Mouse (Mus musculus) stomach, embryonic 14.5 days (tissue): ENCODE results near the gene Aamp. TPM values are rescaled to one million over a fixed set of nuclear protein-coding genes. Genes with fewer than 3 reads are reported as not detected.

Experiments
- ATAC-seq: fragments of 200-750 bp; cut with Nextera tagmentation; 2 replicates; pipeline ENCODE4 v1.8.0; 2017; ENCODE audit warnings: low read depth, moderate TSS enrichment; ENCODE audit not compliant: insufficient number of reproducible peaks, insufficient read depth, low FRiP score
- H3K27ac ChIP-seq: fragments of 300-500 bp; sonication (generic); 2 replicates; pipeline ENCODE4 v1.5.1; 2014; ENCODE audit warnings: mild to moderate bottlenecking, low read length, moderate library complexity, mixed read lengths
- H3K27me3 ChIP-seq: fragments of 300-500 bp; sonication (generic); 2 replicates; pipeline ENCODE4 v1.6.1; 2014; ENCODE audit warnings: low read length, control low read depth, mixed read lengths; ENCODE audit not compliant: control insufficient read depth, insufficient read depth
- H3K36me3 ChIP-seq: fragments of 300-500 bp; sonication (generic); 2 replicates; pipeline ENCODE4 v1.6.1; 2014; ENCODE audit warnings: mild to moderate bottlenecking, control low read depth, low read length, moderate library complexity, mixed read lengths; ENCODE audit not compliant: control insufficient read depth, insufficient read depth
- H3K4me1 ChIP-seq: fragments of 300-500 bp; sonication (generic); 2 replicates; pipeline ENCODE4 v1.6.1; 2014; ENCODE audit warnings: low read length, control low read depth, mixed read lengths; ENCODE audit not compliant: control insufficient read depth, insufficient read depth
- H3K4me2 ChIP-seq: fragments of 300-500 bp; sonication (generic); replicated peaks from 2 replicates; pipeline ENCODE4 v1.6.1; 2014; ENCODE audit warnings: low read depth, low read length, control low read depth
- H3K4me3 ChIP-seq: fragments of 300-500 bp; sonication (generic); 2 replicates; pipeline ENCODE4 v1.5.1; 2014; ENCODE audit warnings: low read depth, low read length, control low read depth
- H3K9ac ChIP-seq: fragments of 300-500 bp; sonication (generic); replicated peaks from 2 replicates; pipeline ENCODE4 v1.6.1; 2014; ENCODE audit warnings: low read depth, mild to moderate bottlenecking, control low read depth, low read length, moderate library complexity, mixed read lengths
- H3K9me3 ChIP-seq: fragments of 300-500 bp; sonication (generic); 2 replicates; pipeline ENCODE4 v1.6.1; 2016; ENCODE audit warnings: low read depth, low read length, control low read depth; ENCODE audit not compliant: control insufficient read depth
- WGBS: fragments of 180-500 bp; shearing (Covaris S2); extraction: QIAGEN DNeasy Blood & Tissue Kit; methylation state at CpG from one replicate; pipeline ENCODE4 v1.1.7; 2014; 5-methylcytosine and 5-hydroxymethylcytosine counted together
- polyA plus RNA-seq: library from polyadenylated mRNA; unstranded; fragments of >200 nt; fragmentation: Nextera tagmentation; extraction: Ambion mirVana; gene quantifications from 2 replicates; pipeline ENCODE4 v1.2.1, GENCODE M21; 2014

Gene Aamp
- polyA plus RNA-seq, 1 experiment from 2014 or later, result 261 TPM

GRCm38 (mm10) chr1:74268750-74269149 lies 15.8 kb downstream of the Aamp start:
- H3K27ac ChIP-seq, result no peak overlapping the region
- no peak overlapping the region for H3K9ac ChIP-seq
- no peak for ATAC-seq
- no peaks in the 10 kb centered on the region for H3K27me3 ChIP-seq
- peaks cover 13% of the 10 kb centered on the region; the same call in 1 of the 2 replicates for H3K4me1 ChIP-seq
- H3K4me3 ChIP-seq, result no peak overlapping the region
- peaks cover 49% of the 10 kb centered on the region for H3K36me3 ChIP-seq
- no peaks in the 10 kb centered on the region for H3K9me3 ChIP-seq
- H3K4me2 ChIP-seq, result no peak overlapping the region
- WGBS, result 84% methylated on average over 8 of the region's 8 CpGs

- no peaks in the 10 kb centered on the region for H3K4me1 ChIP-seq
- H3K36me3 ChIP-seq, result peaks cover 79% of the 10 kb centered on the region
- no peak overlapping the region for H3K4me3 ChIP-seq
- no peaks in the 10 kb centered on the region for H3K27me3 ChIP-seq
- H3K27ac ChIP-seq, result no peak overlapping the region
- 90% methylated on average over 6 of the region's 6 CpGs for WGBS
- no peaks in the 10 kb centered on the region for H3K9me3 ChIP-seq
- no peak overlapping the region for H3K9ac ChIP-seq
- no peak for ATAC-seq
- no peak overlapping the region for H3K4me2 ChIP-seq
Observed at GRCm38 (mm10) chr1:74262510-74262909, 22.0 kb downstream of the Aamp start.

GRCm38 (mm10) chr1:74256782-74257181 lies 27.8 kb downstream of the Aamp start:
- Histone ChIP-seq H3K4me1 (no peaks in the 10 kb centered on the region), H3K9me3 (no peaks in the 10 kb centered on the region), H3K9ac (no peak overlapping the region), H3K4me2 (no peak overlapping the region), H3K4me3 (no peak overlapping the region), H3K36me3 (peaks cover 77% of the 10 kb centered on the region), H3K27ac (no peak overlapping the region), H3K27me3 (no peaks in the 10 kb centered on the region)
- WGBS, result 80% methylated on average over 4 of the region's 4 CpGs
- no peak for ATAC-seq

GRCm38 (mm10) chr1:74255704-74256345 lies 28.7 kb downstream of the Aamp start:
- no peak overlapping the region for H3K4me3 ChIP-seq
- no peak for ATAC-seq
- no peak overlapping the region for H3K4me2 ChIP-seq
- H3K4me1 ChIP-seq, result no peaks in the 10 kb centered on the region
- no peak overlapping the region for H3K27ac ChIP-seq
- H3K36me3 ChIP-seq, result peaks cover 82% of the 10 kb centered on the region
- no peaks in the 10 kb centered on the region for H3K27me3 ChIP-seq
- no peaks in the 10 kb centered on the region for H3K9me3 ChIP-seq
- H3K9ac ChIP-seq, result no peak overlapping the region
- 93% methylated on average over 8 of the region's 8 CpGs for WGBS

- ATAC-seq, result no peak
- no peak overlapping the region for H3K4me2 ChIP-seq
- 0 out of 2 replicates have a peak, but pooled peaks cover 6% of the 10 kb centered on the region for H3K4me1 ChIP-seq
- H3K4me3 ChIP-seq, result no peak overlapping the region
- no peak overlapping the region for H3K9ac ChIP-seq
- no peak overlapping the region; the same call in 1 of the 2 replicates for H3K27ac ChIP-seq
- no peaks in the 10 kb centered on the region for H3K27me3 ChIP-seq
- no peaks in the 10 kb centered on the region for H3K9me3 ChIP-seq
- peaks cover 63% of the 10 kb centered on the region for H3K36me3 ChIP-seq
- WGBS, result 89% methylated on average over 4 of the region's 4 CpGs
Observed at GRCm38 (mm10) chr1:74250096-74250495, 34.4 kb downstream of the Aamp start.

GRCm38 (mm10) chr1:74249331-74249980 lies 35.1 kb downstream of the Aamp start:
- Histone ChIP-seq H3K36me3 (peaks cover 59% of the 10 kb centered on the region), H3K4me3 (no peak overlapping the region), H3K9ac (no peak overlapping the region), H3K9me3 (no peaks in the 10 kb centered on the region), H3K4me2 (no peak overlapping the region), H3K27me3 (no peaks in the 10 kb centered on the region), H3K27ac (peak overlapping the region; percentile 62; the same call in 1 of the 2 replicates), H3K4me1 (peaks cover 6% of the 10 kb centered on the region; the same call in 1 of the 2 replicates)
- 65% methylated on average over 5 of the region's 5 CpGs for WGBS
- peak; percentile 58; the same call in 1 of the 2 replicates for ATAC-seq

- Histone ChIP-seq H3K9ac (no peak overlapping the region), H3K27ac (peak overlapping the region; percentile 62; the same call in 1 of the 2 replicates), H3K4me2 (no peak overlapping the region), H3K36me3 (peaks cover 52% of the 10 kb centered on the region), H3K4me1 (peaks cover 13% of the 10 kb centered on the region; the same call in 1 of the 2 replicates), H3K9me3 (no peaks in the 10 kb centered on the region), H3K4me3 (no peak overlapping the region), H3K27me3 (no peaks in the 10 kb centered on the region)
- ATAC-seq, result 0 out of 2 replicates have a peak, but pooled peaks have one; percentile 23
- 38% methylated on average over 1 of the region's 1 CpGs for WGBS
Observed at GRCm38 (mm10) chr1:74248799-74249198, 35.7 kb downstream of the Aamp start.

- ATAC-seq, result no peak
- Histone ChIP-seq H3K27ac (no peak overlapping the region), H3K4me1 (peaks cover 16% of the 10 kb centered on the region), H3K9me3 (no peaks in the 10 kb centered on the region), H3K4me2 (no peak overlapping the region), H3K27me3 (no peaks in the 10 kb centered on the region), H3K4me3 (no peak overlapping the region), H3K9ac (no peak overlapping the region), H3K36me3 (peaks cover 21% of the 10 kb centered on the region)
- WGBS, result 51% methylated on average over 2 of the region's 2 CpGs
Observed at GRCm38 (mm10) chr1:74245525-74245924, 39.0 kb downstream of the Aamp start.
